Mouse (Mus musculus) cerebellum, adult 2 months (tissue): ENCODE results near the gene Olfr1240. TPM values are rescaled to one million over a fixed set of nuclear protein-coding genes. Genes with fewer than 3 reads are reported as not detected.

Experiments
- DNase-seq, 2 experiments: peaks; one replicate each; pipeline ENCODE4 v3.0.0; 2021
- H3K27ac ChIP-seq: fragments of 200-500 bp; 2 replicates; pipeline ENCODE4 v1.5.1; 2012; ENCODE audit warnings: low read length, control low read depth, inconsistent platforms; ENCODE audit not compliant: insufficient read depth
- H3K27me3 ChIP-seq: fragments of 200-500 bp; 2 replicates; pipeline ENCODE4 v1.6.1; 2012; ENCODE audit warnings: inconsistent platforms, mild to moderate bottlenecking, low read length, moderate library complexity; ENCODE audit not compliant: control insufficient read depth, insufficient read depth
- H3K4me1 ChIP-seq: fragments of 200-500 bp; 2 replicates; pipeline ENCODE4 v1.6.1; 2011; ENCODE audit warnings: low read length; ENCODE audit not compliant: control insufficient read depth, insufficient read depth
- H3K4me3 ChIP-seq: fragments of 200-500 bp; replicated peaks from 2 replicates; pipeline ENCODE3; 2011; ENCODE audit warnings: mild to moderate bottlenecking, low read depth, low read length, control low read depth; ENCODE audit not compliant: insufficient read depth
- CTCF ChIP-seq: fragments of 200-500 bp; IDR thresholded peaks from 2 replicates; pipeline ENCODE4 v1.5.1; 2011; ENCODE audit warnings: low read depth, mild to moderate bottlenecking, control low read depth, low read length, moderate library complexity, borderline replicate concordance; ENCODE audit not compliant: insufficient read depth
- POLR2A ChIP-seq: fragments of 200-500 bp; IDR thresholded peaks from 2 replicates; pipeline ENCODE4 v1.6.1; 2011; ENCODE audit warnings: low read length, control low read depth, borderline replicate concordance; ENCODE audit not compliant: insufficient read depth
- WGBS: fragments of 180-500 bp; shearing (Covaris S2); methylation state at CpG from one replicate; pipeline ENCODE4 v1.1.7; 2018; 5-methylcytosine and 5-hydroxymethylcytosine counted together
- polyA plus RNA-seq: library from polyadenylated mRNA; depleted of rRNA; stranded (reverse); fragments of >200 nt; gene quantifications from 2 replicates; pipeline ENCODE4 v1.2.3, GENCODE M21; 2012; rRNA removed

Olfr1240 gene
- polyA plus RNA-seq: not detected in 2 replicates

- TF ChIP-seq CTCF (no peak), POLR2A (no peak)
- H3K27me3 ChIP-seq: no peaks in the 10 kb centered on the region; the same call in 1 of the 2 replicates
- WGBS: 81% methylated on average over 3 of the region's 3 CpGs
- no peak within 1 kb of the TSS for H3K4me3 ChIP-seq
- H3K27ac ChIP-seq: no peak within 1 kb of the TSS
- no peaks in the 10 kb centered on the region for H3K4me1 ChIP-seq
- no peak for DNase-seq
Measured at GRCm38 (mm10) chr2:89442900-89443299, at the start of gene Olfr1240. Gene Olfr1240 (minus strand): TSS chr2:89443000.

GRCm38 (mm10) chr2:89487026-89487425 is 44.2 kb upstream of the Olfr1240 start, which contains the start of gene Olfr1241:
Gene Olfr1241 (minus strand): TSS chr2:89487126.
- Histone ChIP-seq H3K4me3 (no peak within 1 kb of the TSS), H3K4me1 (no peaks in the 10 kb centered on the region), H3K27ac (no peak within 1 kb of the TSS), H3K27me3 (no peaks in the 10 kb centered on the region)
- no peak for DNase-seq
- TF ChIP-seq CTCF (no peak), POLR2A (no peak)

- 98% methylated on average over 2 of the region's 2 CpGs for WGBS
- no peak within 1 kb of the TSS for H3K4me3 ChIP-seq
- DNase-seq: no peak
- no peak within 1 kb of the TSS for H3K27ac ChIP-seq
- no peaks in the 10 kb centered on the region for H3K4me1 ChIP-seq
- no peaks in the 10 kb centered on the region for H3K27me3 ChIP-seq
- TF ChIP-seq POLR2A (no peak), CTCF (no peak)
Measured at GRCm38 (mm10) chr2:89420307-89420706, 22.5 kb downstream of the Olfr1240 start, which contains the start of gene Olfr1239. Gene Olfr1239 (minus strand): TSS chr2:89420407.

- TF ChIP-seq CTCF (no peak), POLR2A (no peak)
- Histone ChIP-seq H3K4me1 (no peaks in the 10 kb centered on the region), H3K27ac (no peak overlapping the region), H3K27me3 (no peaks in the 10 kb centered on the region), H3K4me3 (no peak overlapping the region)
- no peak for DNase-seq
- 98% methylated on average over 1 of the region's 1 CpGs for WGBS
Measured at GRCm38 (mm10) chr2:89414557-89414956, 28.2 kb downstream of the Olfr1240 start.

- Histone ChIP-seq H3K27ac (no peak within 1 kb of the TSS), H3K4me1 (no peaks in the 10 kb centered on the region), H3K27me3 (no peaks in the 10 kb centered on the region), H3K4me3 (no peak within 1 kb of the TSS)
- WGBS: 84% methylated on average over 2 of the region's 2 CpGs
- no peak for DNase-seq
- TF ChIP-seq CTCF: no peak
- no peak for TF ChIP-seq POLR2A
Measured at GRCm38 (mm10) chr2:89409576-89409975, 33.2 kb downstream of the Olfr1240 start, which contains the start of gene Olfr1238. Gene Olfr1238 (minus strand): TSS chr2:89409676.

GRCm38 (mm10) chr2:89400882-89401281 is 41.9 kb downstream of the Olfr1240 start:
- WGBS: 86% methylated on average over 1 of the region's 1 CpGs
- no peaks in the 10 kb centered on the region for H3K4me1 ChIP-seq
- H3K4me3 ChIP-seq: no peak overlapping the region
- DNase-seq: no peak
- no peak overlapping the region for H3K27ac ChIP-seq
- no peaks in the 10 kb centered on the region; the same call in 1 of the 2 replicates for H3K27me3 ChIP-seq
- TF ChIP-seq POLR2A (no peak), CTCF (no peak)

Other genes starting within 250 kb of the Olfr1240 start
- gene Olfr1226, start 243.0 kb downstream of the Olfr1240 start, polyA plus RNA-seq: not detected in 2 replicates
- gene Olfr1228, start 188.9 kb downstream of the Olfr1240 start, polyA plus RNA-seq: not detected in 2 replicates
- not detected in 2 replicates for gene Olfr1229, start 155.0 kb downstream of the Olfr1240 start, polyA plus RNA-seq
- gene Olfr1230, start 145.7 kb downstream of the Olfr1240 start, polyA plus RNA-seq: not detected in 2 replicates
- gene Olfr1231, start 135.9 kb downstream of the Olfr1240 start, polyA plus RNA-seq: not detected in 2 replicates
- gene Olfr1232, start 113.3 kb downstream of the Olfr1240 start, polyA plus RNA-seq: not detected in 2 replicates
- not detected in 2 replicates for gene Olfr1233, start 100.6 kb downstream of the Olfr1240 start, polyA plus RNA-seq
- gene Olfr1234, start 78.1 kb downstream of the Olfr1240 start, polyA plus RNA-seq: not detected in 2 replicates
- not detected in 2 replicates for gene Olfr1238, start 33.3 kb downstream of the Olfr1240 start, polyA plus RNA-seq
- gene Olfr1239, start 22.6 kb downstream of the Olfr1240 start, polyA plus RNA-seq: not detected in 2 replicates
- not detected in 2 replicates for gene Olfr1241, start 44.1 kb upstream of the Olfr1240 start, polyA plus RNA-seq
- not detected in 2 replicates for gene Olfr1242, start 55.3 kb upstream of the Olfr1240 start, polyA plus RNA-seq
- not detected in 2 replicates for gene Olfr1243, start 88.5 kb upstream of the Olfr1240 start, polyA plus RNA-seq
- gene Olfr1245, start 135.4 kb upstream of the Olfr1240 start, polyA plus RNA-seq: not detected in 2 replicates
- gene Olfr1246, start 150.2 kb upstream of the Olfr1240 start, polyA plus RNA-seq: not detected in 2 replicates
- gene Olfr1247, start 171.1 kb upstream of the Olfr1240 start, polyA plus RNA-seq: 0.02 TPM in 1 of 2 replicates, not detected in the other
- gene Olfr1248, start 175.2 kb upstream of the Olfr1240 start, polyA plus RNA-seq: not detected in 2 replicates
- gene Olfr1249, start 192.0 kb upstream of the Olfr1240 start, polyA plus RNA-seq: not detected in 2 replicates
- not detected in 2 replicates for gene Olfr1250, start 218.5 kb upstream of the Olfr1240 start, polyA plus RNA-seq
- not detected in 2 replicates for gene Olfr1251, start 228.9 kb upstream of the Olfr1240 start, polyA plus RNA-seq